8 mouse cellular contexts compared by ENCODE assay signal in genomic region chr17:46680760-46681373, GRCm38 (mm10). TPM values are rescaled to one million over a fixed set of nuclear protein-coding genes. Genes with fewer than 3 reads are reported as not detected.
DNase-seq lines count a peak whose midpoint lies in the region; ATAC-seq lines count a peak whose summit lies in the region.

TSS of gene Klhdc3 (minus strand) at chr17:46680914.

- H3K27me3 ChIP-seq in heart, embryonic 10.5 days (ENCODE audit: insufficient read depth, poor library complexity, severe bottlenecking), result no peaks in the 10 kb centered on the region
- no peaks in the 10 kb centered on the region for H3K27me3 ChIP-seq in kidney, embryonic 15.5 days

- peaks cover 37% of the 10 kb centered on the region for H3K4me1 ChIP-seq in heart, embryonic 10.5 days
- peaks cover 36% of the 10 kb centered on the region for H3K4me1 ChIP-seq in kidney, embryonic 15.5 days

- H3K9ac ChIP-seq in kidney, embryonic 15.5 days, result peak within 1 kb of the TSS; percentile 86

- H3K4me3 ChIP-seq in heart, embryonic 10.5 days, result peak within 1 kb of the TSS; percentile 78
- peak within 1 kb of the TSS; percentile 95 for H3K4me3 ChIP-seq in kidney, embryonic 15.5 days (replicated peaks)

- peak; percentile 96 to 98 for DNase-seq in B cell, adult 2 months
- DNase-seq in brain, adult 2 months (ENCODE audit: low read depth, low spot score), result peak; percentile 100
- peak; percentile 100 for DNase-seq in heart, embryonic 10.5 days (ENCODE audit: low spot score)
- DNase-seq in liver, result peak; percentile 100
- DNase-seq in spleen, postnatal 4 days (ENCODE audit: low spot score in 2 of 2), result peak; percentile 98 to 99

- H3K9me3 ChIP-seq in heart, embryonic 10.5 days, result no peaks in the 10 kb centered on the region
- H3K9me3 ChIP-seq in kidney, embryonic 15.5 days (replicated peaks), result no peaks in the 10 kb centered on the region

- WGBS in heart, embryonic 10.5 days, result under 1% methylated on average over 49 of the region's 49 CpGs
- under 1% methylated on average over 49 of the region's 49 CpGs for WGBS in kidney, embryonic 15.5 days

- peak; percentile 95 for ATAC-seq in erythroblast, adult 5-6 weeks (replicated peaks; ENCODE audit: low FRiP score, poor library complexity, severe bottlenecking)
- ATAC-seq in kidney, embryonic 15.5 days (replicated peaks; ENCODE audit: low FRiP score), result peak; percentile 97
- ATAC-seq in monocyte, adult 5-6 weeks (replicated peaks; ENCODE audit: insufficient number of reproducible peaks, low FRiP score, low TSS enrichment, poor library complexity, severe bottlenecking), result peak; percentile 93

- H3K27ac ChIP-seq in heart, embryonic 10.5 days, result peak within 1 kb of the TSS; percentile 87
- H3K27ac ChIP-seq in kidney, embryonic 15.5 days, result peak within 1 kb of the TSS; percentile 97

- H3K4me2 ChIP-seq in kidney, embryonic 15.5 days, result peak within 1 kb of the TSS; percentile 89

- H3K36me3 ChIP-seq in heart, embryonic 10.5 days, result peaks cover 65% of the 10 kb centered on the region
- peaks cover 57% of the 10 kb centered on the region for H3K36me3 ChIP-seq in kidney, embryonic 15.5 days

RNA-seq across cellular contexts. Expression of gene Klhdc3, which starts in this region (rescaled TPM):
- 5.9 and 16.9 TPM in 2 replicates for total RNA-seq in erythroblast, adult 5-6 weeks (2015; ENCODE audit: low replicate concordance)
- 4.1 and 5.2 TPM in 2 replicates for total RNA-seq in erythroblast, adult 5-6 weeks (2017; ENCODE audit: low replicate concordance)
- 152 and 167 TPM in 2 replicates for polyA plus RNA-seq in heart, embryonic 10.5 days (2016; fragmentation: Nextera tagmentation; extraction: Ambion mirVana)
- 119 and 131 TPM in 2 replicates for polyA plus RNA-seq in kidney, embryonic 15.5 days (2015; fragmentation: Nextera tagmentation; extraction: Ambion mirVana)
- total RNA-seq in monocyte, adult 5-6 weeks (2017), result 24.6 to 30.1 TPM (median 28.5 TPM) in 3 replicates

Comparison
In these comparisons a context has a peak if more than half of its experiments do, and no peak if none do; other contexts are left out.
1. Peak in every context shown above with its lines: DNase-seq, ATAC-seq, H3K4me3 ChIP-seq and H3K27ac ChIP-seq.